Mouse (Mus musculus): ENCODE results near the gene Ifi213.
"Not testable (repeated sequence)": the region's sequence is repeated elsewhere in the genome, so short reads cannot be mapped to it uniquely, and the experiment has no call there.

Gene Ifi213

GRCm38 (mm10) chr1:173598838-173599494 lies at the start of gene Ifi213:
Gene Ifi213 (minus strand): TSS chr1:173599274.
- CTCF ChIA-PET, POLR2A ChIA-PET: not testable (repeated sequence)

- ChIA-PET POLR2A (no interaction called here), CTCF (no interaction called here)
Observed at GRCm38 (mm10) chr1:173645393-173645792, 46.3 kb upstream of the Ifi213 start.

DNA sequence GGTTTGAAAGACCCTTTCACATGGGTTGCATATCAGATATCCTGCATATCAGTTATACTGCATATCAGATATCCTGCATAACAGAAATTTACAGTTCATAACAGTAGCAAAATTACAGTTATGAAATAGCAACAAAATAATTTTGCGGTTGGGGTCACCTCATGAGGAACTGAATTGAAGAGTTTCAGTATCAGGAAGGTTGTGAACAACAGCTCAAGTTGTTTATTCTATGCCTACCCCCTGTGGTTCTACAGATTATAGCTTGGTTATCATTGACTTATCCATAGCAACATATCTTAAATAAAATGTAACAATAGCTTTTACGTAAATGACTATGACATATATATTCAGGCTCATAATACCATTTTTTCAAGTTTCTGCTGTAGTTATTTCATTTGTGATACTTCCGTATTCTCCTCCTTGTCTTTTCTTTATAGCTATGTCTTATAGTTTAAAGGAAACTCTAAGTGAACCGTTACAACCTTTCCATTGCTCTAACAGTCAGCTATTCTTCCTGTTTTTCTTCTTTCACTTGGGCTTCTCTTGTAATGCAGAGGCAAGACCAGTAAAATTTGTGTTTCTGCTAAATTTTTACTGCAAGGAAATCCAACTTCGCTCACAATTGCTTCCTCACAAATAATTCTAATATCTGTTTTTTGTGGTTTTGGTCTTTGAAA lies 35.0 kb upstream of the Ifi213 start:
- CTCF ChIA-PET, result no interaction called here
- POLR2A ChIA-PET, result no interaction called here

DNA sequence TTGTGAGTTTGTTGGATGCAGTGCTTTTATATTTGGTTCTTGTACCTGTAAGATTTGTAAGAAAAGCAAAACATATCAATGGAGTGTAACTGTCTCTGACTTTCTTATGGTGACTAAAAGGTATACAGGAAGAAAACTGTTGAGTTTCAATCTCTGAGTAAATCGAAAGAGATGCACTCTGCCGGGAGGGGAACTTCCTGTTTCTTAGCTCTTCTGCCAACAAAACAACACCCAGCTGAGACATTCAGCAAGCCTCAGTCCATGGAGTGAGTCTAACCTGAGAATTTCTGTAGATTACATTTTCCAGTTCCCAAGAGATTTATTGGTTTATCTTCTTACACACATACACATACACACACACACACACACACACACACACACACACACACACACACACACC lies 31.5 kb upstream of the Ifi213 start, which contains the start of gene Ifi209:
Ifi209 (plus strand) TSS at position 296 of the 400 bp plus-strand sequence.
- POLR2A ChIA-PET, CTCF ChIA-PET: not testable (repeated sequence)

DNA sequence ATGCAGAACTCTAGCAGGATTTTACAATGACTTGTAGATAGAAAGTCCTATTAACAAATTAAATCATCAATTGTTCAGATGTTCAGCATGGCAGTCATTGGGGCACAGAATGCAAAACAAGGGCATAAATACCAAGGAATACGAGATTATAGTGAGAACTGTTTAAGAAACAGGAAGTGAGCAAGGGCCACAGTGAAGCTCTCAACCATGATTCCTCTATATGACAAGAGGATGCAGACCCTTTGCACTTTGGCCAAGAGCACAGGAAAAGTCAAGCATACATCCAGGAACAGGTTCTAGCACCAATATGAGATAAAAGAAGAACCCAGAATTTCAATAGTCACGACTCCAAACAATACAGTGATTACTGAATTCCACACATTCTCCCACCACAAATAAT lies 27.6 kb upstream of the Ifi213 start:
- POLR2A ChIA-PET, result no interaction called here
- CTCF ChIA-PET, result no interaction called here

DNA sequence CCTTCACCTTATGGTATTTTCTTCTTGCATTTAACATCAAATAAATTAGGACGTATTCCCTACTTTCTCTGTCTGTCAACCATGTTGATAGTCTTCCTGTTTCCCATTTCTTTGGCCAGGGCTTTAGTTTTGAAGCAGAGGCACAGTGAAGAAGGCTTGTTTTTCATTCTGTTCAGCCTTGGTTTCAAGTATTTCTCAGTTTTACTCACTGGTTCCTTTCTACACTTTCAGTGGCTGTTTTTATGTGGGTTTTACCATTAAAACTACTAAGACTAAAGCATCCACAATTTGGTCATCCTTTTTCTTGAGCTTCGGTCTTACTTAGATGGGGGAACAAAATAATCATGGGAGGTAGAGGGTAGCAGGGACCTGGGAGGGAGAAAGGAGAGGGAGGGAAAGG lies 25.0 kb upstream of the Ifi213 start:
- CTCF ChIA-PET, result no interaction called here
- POLR2A ChIA-PET, result no interaction called here

- POLR2A ChIA-PET, CTCF ChIA-PET: not testable (repeated sequence)
Observed at GRCm38 (mm10) chr1:173622216-173622615, 23.1 kb upstream of the Ifi213 start.

DNA sequence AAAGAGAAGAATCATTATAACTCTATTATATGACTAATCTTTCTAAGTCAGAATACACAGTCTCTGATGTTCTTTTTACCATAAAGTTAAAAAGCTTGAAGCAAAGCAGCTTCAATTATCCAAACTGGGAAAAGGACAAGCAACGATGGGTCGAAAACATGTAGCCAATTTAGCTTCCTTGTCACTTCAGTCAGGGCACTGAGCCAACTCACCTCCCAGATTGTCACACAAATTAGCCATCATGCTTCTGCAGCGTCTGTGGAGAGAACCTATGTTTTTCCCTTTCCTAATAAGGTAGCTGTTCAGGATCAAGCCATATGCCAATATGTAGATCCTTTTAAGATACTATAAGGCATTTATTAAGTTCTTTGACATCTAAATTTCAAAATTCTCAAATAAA lies 11.2 kb upstream of the Ifi213 start:
- POLR2A ChIA-PET, CTCF ChIA-PET: not testable (repeated sequence)

DNA sequence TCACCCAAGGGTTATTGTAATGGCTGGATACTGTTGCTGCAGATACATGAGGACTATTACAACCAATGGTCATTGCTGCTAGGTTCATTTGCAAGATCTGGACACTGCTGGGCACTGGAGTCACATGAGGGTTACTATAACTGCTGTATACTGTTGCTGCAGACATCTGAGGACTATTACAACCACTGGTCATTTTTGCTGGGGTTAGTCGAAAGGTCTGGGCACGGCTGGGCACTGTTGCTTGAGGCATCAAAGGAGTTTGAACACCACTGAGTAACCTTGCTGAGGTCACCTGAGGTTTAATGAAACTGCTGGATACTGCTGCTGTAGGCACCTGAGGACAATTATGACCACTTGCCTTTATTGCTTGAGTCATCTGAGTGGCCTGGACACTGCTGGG lies 9.4 kb downstream of the Ifi213 start:
- POLR2A ChIA-PET, CTCF ChIA-PET: not testable (repeated sequence)

DNA sequence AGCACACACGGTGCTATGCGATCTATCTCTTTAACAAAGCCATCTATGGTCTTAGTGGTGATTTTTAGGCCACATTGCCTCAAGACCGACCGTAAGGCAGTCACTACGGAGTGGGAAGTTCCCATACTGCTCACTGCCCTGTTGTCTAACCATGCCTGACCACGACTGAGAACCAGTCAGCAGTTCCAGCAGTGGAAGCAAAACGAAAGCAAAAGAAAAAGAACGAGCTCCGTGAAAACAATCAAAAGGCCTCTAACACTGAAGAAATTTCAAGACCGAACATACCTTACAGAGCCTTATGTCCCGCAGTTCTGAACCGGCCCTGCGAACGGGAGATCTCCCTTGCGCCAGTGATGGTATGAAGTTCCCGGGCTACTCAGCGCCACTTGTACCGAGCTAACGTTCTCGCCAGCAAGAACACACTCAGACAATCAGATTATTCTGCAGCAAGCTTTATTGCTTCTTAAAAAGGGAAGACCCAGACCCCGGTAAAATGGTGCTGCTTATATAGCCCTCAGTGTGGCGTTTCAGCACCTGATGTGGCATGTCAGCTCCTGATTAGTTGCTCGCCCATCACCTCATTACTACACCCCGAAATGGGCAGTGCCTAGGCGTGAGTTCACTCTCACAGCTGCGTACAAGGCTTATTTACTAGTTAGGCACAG lies 19.0 kb downstream of the Ifi213 start:
- CTCF ChIA-PET, result no interaction called here

GRCm38 (mm10) chr1:173579079-173579478 lies 20.0 kb downstream of the Ifi213 start:
- ChIA-PET POLR2A (no interaction called here), CTCF (no interaction called here)

More for the DNA sequence above, 19.0 kb downstream of the Ifi213 start:
- POLR2A ChIA-PET, result no interaction called here

DNA sequence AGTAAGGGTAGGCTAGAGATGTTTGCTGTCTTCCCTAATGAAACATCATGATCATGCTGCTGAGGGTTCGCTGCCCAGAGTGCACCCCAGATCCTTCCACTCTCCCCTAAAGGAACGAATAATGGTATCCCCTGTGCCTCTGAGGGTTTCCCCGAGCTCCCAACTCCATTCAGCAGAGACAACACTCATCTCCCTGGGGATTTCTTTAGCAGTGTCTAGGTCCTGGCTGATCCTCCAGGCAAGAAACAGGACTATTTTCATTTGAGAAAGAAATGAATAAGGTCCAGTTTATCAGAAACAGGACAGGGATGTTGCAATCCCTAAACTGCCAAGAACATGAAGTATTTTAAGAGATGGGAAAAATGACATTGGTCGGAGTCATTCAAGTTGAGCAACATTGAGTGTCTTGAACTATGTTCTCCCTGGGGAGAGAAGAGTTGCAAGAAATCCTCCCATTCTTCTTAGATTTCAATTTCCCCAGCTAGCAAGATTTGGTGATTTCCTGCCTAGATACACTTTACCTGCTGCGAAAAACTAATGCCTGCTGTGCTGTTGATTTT lies 48.5 kb downstream of the Ifi213 start:
- POLR2A ChIA-PET, CTCF ChIA-PET: not testable (repeated sequence)

GRCm38 (mm10) chr1:173548798-173549197 lies 50.3 kb downstream of the Ifi213 start:
- POLR2A ChIA-PET, CTCF ChIA-PET: not testable (repeated sequence)

DNA sequence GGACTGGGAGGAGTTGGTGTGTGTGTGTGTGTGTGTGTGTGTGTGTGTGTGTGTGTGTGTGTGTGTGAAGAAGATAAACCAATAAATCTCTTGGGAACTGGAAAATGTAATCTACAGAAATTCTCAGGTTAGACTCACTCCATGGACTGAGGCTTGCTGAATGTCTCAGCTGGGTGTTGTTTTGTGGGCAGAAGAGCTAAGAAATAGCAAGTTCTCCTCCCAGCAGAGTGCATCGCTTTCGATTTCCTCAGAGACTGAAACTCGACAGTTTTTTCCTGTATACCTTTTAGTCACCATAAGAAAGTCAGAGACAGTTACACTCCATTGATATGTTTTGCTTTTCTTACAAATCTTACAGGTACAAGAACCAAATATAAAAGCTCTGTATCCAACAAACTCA lies 63.3 kb downstream of the Ifi213 start, which contains the start of gene Ifi214:
Ifi214 (minus strand) TSS at position 167 of the 400 bp plus-strand sequence.
- CTCF ChIA-PET, result not testable (repeated sequence)
- POLR2A ChIA-PET, result interaction anchor here in 1 of 4 experiments (0.7 kb wide), 1 partner anchor 42 kb away, joined by 3 read pairs; no protein-coding TSS in a partner anchor

- ChIA-PET POLR2A (interaction anchor here in 1 of 4 experiments (0.5 kb wide), 1 partner anchor 102 kb away, joined by 3 read pairs; no protein-coding TSS in a partner anchor), CTCF (no interaction called here)
Observed at GRCm38 (mm10) chr1:173521452-173521851, 77.6 kb downstream of the Ifi213 start.

Measured in embryonic stem cell, embryonic (primary cell).